Mouse (Mus musculus) neural tube, embryonic 15.5 days (tissue): ENCODE measurements around the gene Slc15a3. TPM values are rescaled to one million over a fixed set of nuclear protein-coding genes. Genes with fewer than 3 reads are reported as not detected.

ENCODE experiments used
- ATAC-seq: fragments of 200-750 bp; cut with Nextera tagmentation; 2 replicates; pipeline ENCODE4 v1.8.0; 2017; ENCODE audit warnings: mild to moderate bottlenecking, moderate TSS enrichment, moderate library complexity; ENCODE audit not compliant: low FRiP score
- H3K27ac ChIP-seq: fragments of 300-500 bp; sonication (generic); replicated peaks from 2 replicates; pipeline ENCODE4 v1.5.1; 2015; ENCODE audit warnings: mild to moderate bottlenecking, inconsistent platforms
- H3K27me3 ChIP-seq: fragments of 300-500 bp; sonication (generic); replicated peaks from 2 replicates; pipeline ENCODE4 v1.6.1; 2015; ENCODE audit warnings: inconsistent platforms
- H3K36me3 ChIP-seq: fragments of 300-500 bp; sonication (generic); 2 replicates; pipeline ENCODE4 v1.6.1; 2015; ENCODE audit warnings: inconsistent platforms
- H3K4me1 ChIP-seq: fragments of 300-500 bp; sonication (generic); 2 replicates; pipeline ENCODE4 v1.6.1; 2015; ENCODE audit warnings: inconsistent platforms
- H3K4me2 ChIP-seq: fragments of 300-500 bp; sonication (generic); 2 replicates; pipeline ENCODE4 v1.6.1; 2015; ENCODE audit warnings: inconsistent platforms, mild to moderate bottlenecking, moderate library complexity
- H3K4me3 ChIP-seq: fragments of 300-500 bp; sonication (generic); replicated peaks from 2 replicates; pipeline ENCODE4 v1.5.1; 2015; ENCODE audit warnings: mild to moderate bottlenecking, inconsistent platforms
- H3K9ac ChIP-seq: fragments of 300-500 bp; sonication (generic); replicated peaks from 2 replicates; pipeline ENCODE4 v1.6.1; 2015; ENCODE audit warnings: mild to moderate bottlenecking, inconsistent platforms
- H3K9me3 ChIP-seq: fragments of 300-500 bp; sonication (generic); replicated peaks from 2 replicates; pipeline ENCODE4 v1.6.1; 2016; ENCODE audit warnings: inconsistent platforms
- WGBS: fragments of 180-500 bp; shearing (Covaris S2); methylation state at CpG from one replicate; pipeline ENCODE4 v1.1.7; 2015; ENCODE audit warnings: mixed read lengths; 5-methylcytosine and 5-hydroxymethylcytosine counted together
- polyA plus RNA-seq: library from polyadenylated mRNA; unstranded; fragments of >200 nt; fragmentation: Nextera tagmentation; extraction: Ambion mirVana; gene quantifications from 2 replicates; pipeline ENCODE4 v1.2.1, GENCODE M21; 2015

The Slc15a3 gene
- 0.27 and 0.55 TPM in 2 replicates for polyA plus RNA-seq

- Histone ChIP-seq H3K9me3 (no peaks in the 10 kb centered on the region), H3K27me3 (no peaks in the 10 kb centered on the region), H3K36me3 (no peaks in the 10 kb centered on the region), H3K4me1 (no peaks in the 10 kb centered on the region), H3K9ac (no peak within 1 kb of the TSS), H3K4me2 (no peak within 1 kb of the TSS), H3K4me3 (no peak within 1 kb of the TSS), H3K27ac (no peak within 1 kb of the TSS)
- ATAC-seq: no peak
- WGBS: 84% methylated on average over 15 of the region's 15 CpGs
These were observed at the start of gene Slc15a3 for GRCm38 (mm10) chr19:10839010-10839892. Gene Slc15a3, plus strand, starts transcription at chr19:10839727.

- H3K9me3 ChIP-seq: no peaks in the 10 kb centered on the region
- 88% methylated on average over 9 of the region's 9 CpGs for WGBS
- ATAC-seq: no peak
- no peak overlapping the region for H3K9ac ChIP-seq
- no peak overlapping the region for H3K4me3 ChIP-seq
- no peak overlapping the region for H3K27ac ChIP-seq
- no peaks in the 10 kb centered on the region for H3K36me3 ChIP-seq
- H3K4me1 ChIP-seq: 0 out of 2 replicates have a peak, but pooled peaks cover 4% of the 10 kb centered on the region
- H3K27me3 ChIP-seq: no peaks in the 10 kb centered on the region
- H3K4me2 ChIP-seq: no peak overlapping the region
These were observed 49.2 kb upstream of the Slc15a3 start for GRCm38 (mm10) chr19:10790323-10790722.

- Histone ChIP-seq H3K27ac (no peak overlapping the region), H3K27me3 (no peaks in the 10 kb centered on the region), H3K36me3 (no peaks in the 10 kb centered on the region), H3K4me2 (no peak overlapping the region), H3K4me1 (0 out of 2 replicates have a peak, but pooled peaks cover 4% of the 10 kb centered on the region), H3K4me3 (no peak overlapping the region), H3K9me3 (no peaks in the 10 kb centered on the region), H3K9ac (no peak overlapping the region)
- 63% methylated on average over 3 of the region's 3 CpGs for WGBS
- no peak for ATAC-seq
These were observed 46.5 kb upstream of the Slc15a3 start for GRCm38 (mm10) chr19:10793044-10793443.

GRCm38 (mm10) chr19:10794916-10795315 is 44.6 kb upstream of the Slc15a3 start:
- Histone ChIP-seq H3K4me1 (0 out of 2 replicates have a peak, but pooled peaks cover 4% of the 10 kb centered on the region), H3K36me3 (no peaks in the 10 kb centered on the region), H3K4me3 (no peak overlapping the region), H3K9ac (no peak overlapping the region), H3K27ac (no peak overlapping the region), H3K27me3 (no peaks in the 10 kb centered on the region), H3K4me2 (no peak overlapping the region), H3K9me3 (no peaks in the 10 kb centered on the region)
- no peak for ATAC-seq
- 82% methylated on average over 1 of the region's 1 CpGs for WGBS

GRCm38 (mm10) chr19:10798576-10798975 is 41.0 kb upstream of the Slc15a3 start:
- Histone ChIP-seq H3K27me3 (no peaks in the 10 kb centered on the region), H3K4me3 (no peak overlapping the region), H3K9ac (no peak overlapping the region), H3K36me3 (no peaks in the 10 kb centered on the region), H3K4me2 (no peak overlapping the region), H3K4me1 (0 out of 2 replicates have a peak, but pooled peaks cover 4% of the 10 kb centered on the region), H3K9me3 (no peaks in the 10 kb centered on the region), H3K27ac (no peak overlapping the region)
- ATAC-seq: no peak
- WGBS: 74% methylated on average over 10 of the region's 10 CpGs

- ATAC-seq: no peak
- 93% methylated on average over 17 of the region's 17 CpGs for WGBS
These were observed 40.4 kb upstream of the Slc15a3 start for GRCm38 (mm10) chr19:10799155-10799554.

GRCm38 (mm10) chr19:10801070-10801469 is 38.5 kb upstream of the Slc15a3 start:
- Histone ChIP-seq H3K9me3 (no peaks in the 10 kb centered on the region), H3K4me1 (no peaks in the 10 kb centered on the region), H3K4me3 (no peak overlapping the region), H3K27me3 (no peaks in the 10 kb centered on the region), H3K36me3 (no peaks in the 10 kb centered on the region), H3K27ac (no peak overlapping the region), H3K4me2 (no peak overlapping the region), H3K9ac (no peak overlapping the region)
- WGBS: 65% methylated on average over 6 of the region's 6 CpGs
- no peak for ATAC-seq

More at GRCm38 (mm10) chr19:10799155-10799554, 40.4 kb upstream of the Slc15a3 start:
- H3K27me3 ChIP-seq: no peaks in the 10 kb centered on the region
- H3K36me3 ChIP-seq: no peaks in the 10 kb centered on the region
- H3K4me1 ChIP-seq: 0 out of 2 replicates have a peak, but pooled peaks cover 4% of the 10 kb centered on the region
- no peaks in the 10 kb centered on the region for H3K9me3 ChIP-seq
- no peak overlapping the region for H3K4me3 ChIP-seq
- H3K27ac ChIP-seq: no peak overlapping the region
- H3K4me2 ChIP-seq: no peak overlapping the region
- H3K9ac ChIP-seq: no peak overlapping the region

- H3K36me3 ChIP-seq: no peaks in the 10 kb centered on the region
- no peak overlapping the region for H3K9ac ChIP-seq
- WGBS: 80% methylated on average over 6 of the region's 6 CpGs
- no peaks in the 10 kb centered on the region for H3K9me3 ChIP-seq
- no peak overlapping the region for H3K4me3 ChIP-seq
- no peaks in the 10 kb centered on the region for H3K27me3 ChIP-seq
- no peak overlapping the region for H3K27ac ChIP-seq
- H3K4me2 ChIP-seq: no peak overlapping the region
- no peak for ATAC-seq
- no peaks in the 10 kb centered on the region for H3K4me1 ChIP-seq
These were observed 37.6 kb upstream of the Slc15a3 start for GRCm38 (mm10) chr19:10801906-10802305.

GRCm38 (mm10) chr19:10803751-10804150 is 35.8 kb upstream of the Slc15a3 start:
- no peak for ATAC-seq
- no peaks in the 10 kb centered on the region for H3K4me1 ChIP-seq
- WGBS: 76% methylated on average over 5 of the region's 5 CpGs
- H3K9ac ChIP-seq: no peak overlapping the region
- H3K27me3 ChIP-seq: no peaks in the 10 kb centered on the region
- H3K36me3 ChIP-seq: no peaks in the 10 kb centered on the region
- H3K4me3 ChIP-seq: no peak overlapping the region
- no peak overlapping the region for H3K27ac ChIP-seq
- H3K4me2 ChIP-seq: no peak overlapping the region
- H3K9me3 ChIP-seq: no peaks in the 10 kb centered on the region

GRCm38 (mm10) chr19:10804850-10805660 is 34.5 kb upstream of the Slc15a3 start:
- Histone ChIP-seq H3K4me1 (0 out of 2 replicates have a peak, but pooled peaks cover 4% of the 10 kb centered on the region), H3K9ac (no peak overlapping the region), H3K4me3 (no peak overlapping the region), H3K9me3 (no peaks in the 10 kb centered on the region), H3K4me2 (no peak overlapping the region), H3K27ac (no peak overlapping the region), H3K27me3 (no peaks in the 10 kb centered on the region), H3K36me3 (no peaks in the 10 kb centered on the region)
- 83% methylated on average over 2 of the region's 2 CpGs for WGBS
- ATAC-seq: no peak

- no peak for ATAC-seq
- Histone ChIP-seq H3K4me1 (0 out of 2 replicates have a peak, but pooled peaks cover 4% of the 10 kb centered on the region), H3K27me3 (no peaks in the 10 kb centered on the region), H3K9me3 (no peaks in the 10 kb centered on the region), H3K27ac (no peak overlapping the region), H3K4me3 (no peak overlapping the region), H3K4me2 (no peak overlapping the region), H3K36me3 (no peaks in the 10 kb centered on the region), H3K9ac (no peak overlapping the region)
- WGBS: 81% methylated on average over 11 of the region's 11 CpGs
These were observed 33.8 kb upstream of the Slc15a3 start for GRCm38 (mm10) chr19:10805661-10806285.
